Mouse (Mus musculus): ENCODE measurements around the gene Fbxo44.
"Not testable (repeated sequence)": the region's sequence is repeated elsewhere in the genome, so short reads cannot be mapped to it uniquely, and the experiment has no call there.

The Fbxo44 gene

DNA sequence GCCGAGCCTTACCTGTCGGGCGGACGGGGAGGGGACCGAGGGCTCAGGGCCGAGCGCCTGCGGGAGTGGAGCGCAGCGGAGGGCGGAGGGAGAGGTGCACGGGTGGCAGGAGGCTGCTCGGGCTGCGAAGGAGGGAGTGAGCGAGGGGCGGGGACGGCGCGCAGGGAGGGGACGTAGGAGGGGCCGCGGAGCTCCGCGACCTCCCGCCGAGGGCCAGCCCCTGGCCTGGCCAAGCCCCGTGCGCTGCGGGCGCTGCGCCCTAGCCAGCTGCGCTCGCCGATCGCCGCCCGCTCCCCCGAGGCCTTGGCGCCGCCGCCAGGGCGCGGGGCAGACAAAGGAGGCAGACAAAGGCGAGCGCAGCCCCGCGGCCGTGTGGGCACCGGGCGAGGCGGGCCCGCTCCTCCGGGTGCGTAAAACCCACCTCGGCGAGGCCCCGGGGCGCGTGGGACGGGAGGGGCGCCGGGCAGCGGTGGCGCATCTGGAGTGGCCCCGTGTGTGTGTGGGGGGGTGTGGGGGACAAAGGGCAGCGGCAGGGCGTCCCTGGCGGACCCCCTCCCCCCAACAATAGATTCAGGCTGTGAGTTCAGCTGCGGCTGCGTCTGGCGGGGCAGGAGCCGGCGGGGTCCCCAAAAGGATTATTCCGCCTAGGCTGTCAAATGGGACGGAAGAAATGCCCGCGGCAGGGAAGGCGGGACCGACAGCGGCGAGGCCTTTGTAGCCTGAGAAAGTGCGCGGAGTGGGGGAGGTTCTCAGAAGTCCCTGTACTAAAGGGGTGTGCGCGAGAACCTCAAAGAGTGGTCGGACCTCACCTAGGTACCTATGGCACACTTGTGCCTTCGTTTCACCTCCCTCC is 29.5 kb downstream of the Fbxo44 start, which contains the start of gene Draxin:
TSS of gene Draxin (minus strand) at position 138 of the 853 bp plus-strand sequence.
- peak; percentile 87 for DNase-seq (ENCODE audit: low spot score)

DNA sequence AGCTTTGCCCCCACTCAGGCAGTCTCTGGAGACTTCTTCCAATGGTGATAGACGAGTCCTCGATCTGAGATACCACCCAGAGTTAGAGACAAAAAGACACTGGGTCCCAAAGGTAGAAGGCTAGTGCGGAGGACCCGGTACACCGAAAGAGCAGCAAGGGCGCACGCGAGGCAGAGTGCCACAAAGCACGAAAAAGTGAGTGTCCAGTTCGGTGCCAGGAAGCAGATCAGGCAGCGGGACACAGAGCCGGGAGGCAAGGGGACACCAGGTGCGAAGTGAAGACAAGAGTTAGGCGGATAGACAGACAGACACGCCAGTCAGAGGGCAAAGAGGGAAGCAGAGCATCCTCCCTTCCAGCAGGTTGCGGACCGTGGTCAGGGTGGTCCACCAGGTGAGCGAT is 30.1 kb downstream of the Fbxo44 start, which contains the start of gene Mad2l2:
TSS of gene Mad2l2 (plus strand) at position 252 of the 400 bp plus-strand sequence.
- peak; percentile 38 for DNase-seq (ENCODE audit: low spot score)

DNA sequence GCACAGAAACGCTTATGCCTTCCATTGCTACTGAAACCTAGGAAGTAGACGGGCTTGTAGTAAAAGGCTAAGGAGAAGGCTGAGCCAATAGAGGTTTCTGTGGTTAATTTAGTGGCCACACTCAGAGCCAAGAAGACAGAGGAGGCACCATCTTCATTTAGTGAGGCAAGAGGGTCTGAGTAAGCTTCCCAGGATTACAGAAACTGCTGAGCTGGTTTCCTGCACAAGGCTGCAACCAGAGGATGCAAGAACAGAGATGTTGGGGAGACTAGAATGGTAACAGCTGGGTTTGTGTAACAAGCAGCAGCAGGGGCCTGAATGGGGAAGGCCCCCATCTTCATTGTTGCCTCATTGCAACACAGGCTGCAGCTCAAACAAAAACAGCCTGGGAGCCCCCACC is 31.6 kb downstream of the Fbxo44 start:
- no peak for DNase-seq (ENCODE audit: low spot score)

DNA sequence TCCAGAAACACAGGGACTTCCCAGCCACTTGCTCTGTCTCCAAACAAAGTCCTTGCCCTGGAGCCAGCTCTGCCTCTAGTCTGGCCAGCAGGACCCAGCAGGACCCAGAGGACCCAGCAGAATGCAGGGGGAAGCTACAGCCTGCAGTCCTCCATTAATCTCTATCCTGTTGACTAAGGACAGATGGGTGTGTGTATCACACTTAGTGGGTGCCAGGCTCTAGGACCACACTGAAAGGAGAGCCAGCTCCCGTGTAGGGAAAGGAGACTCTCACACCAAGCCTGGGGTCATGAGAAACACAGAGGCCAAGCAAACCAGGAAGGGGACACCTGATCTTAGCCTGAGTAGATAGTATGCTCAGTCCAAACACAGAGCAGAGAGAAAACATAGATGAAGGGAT is 32.0 kb downstream of the Fbxo44 start:
- DNase-seq (ENCODE audit: low spot score) = no peak

DNA sequence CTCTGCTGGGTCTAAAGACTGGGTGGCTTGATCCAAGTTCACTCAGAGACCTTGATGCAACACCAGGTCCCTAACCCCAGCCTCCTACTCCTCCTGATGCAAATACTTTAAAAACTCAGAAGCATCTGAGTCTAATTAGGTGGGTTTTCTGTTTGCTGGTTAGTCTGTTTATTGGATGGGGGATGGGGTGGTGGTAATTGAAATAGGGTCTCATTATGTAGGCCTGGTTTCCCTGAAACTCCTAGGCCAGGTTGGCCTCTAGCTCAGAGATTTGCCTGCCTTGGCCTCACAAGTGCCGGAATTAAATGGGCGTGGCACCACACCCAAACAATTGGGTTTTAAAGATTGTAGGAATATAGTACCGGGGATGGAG is 37.6 kb downstream of the Fbxo44 start:
- DNase-seq (ENCODE audit: low spot score) = no peak

DNA sequence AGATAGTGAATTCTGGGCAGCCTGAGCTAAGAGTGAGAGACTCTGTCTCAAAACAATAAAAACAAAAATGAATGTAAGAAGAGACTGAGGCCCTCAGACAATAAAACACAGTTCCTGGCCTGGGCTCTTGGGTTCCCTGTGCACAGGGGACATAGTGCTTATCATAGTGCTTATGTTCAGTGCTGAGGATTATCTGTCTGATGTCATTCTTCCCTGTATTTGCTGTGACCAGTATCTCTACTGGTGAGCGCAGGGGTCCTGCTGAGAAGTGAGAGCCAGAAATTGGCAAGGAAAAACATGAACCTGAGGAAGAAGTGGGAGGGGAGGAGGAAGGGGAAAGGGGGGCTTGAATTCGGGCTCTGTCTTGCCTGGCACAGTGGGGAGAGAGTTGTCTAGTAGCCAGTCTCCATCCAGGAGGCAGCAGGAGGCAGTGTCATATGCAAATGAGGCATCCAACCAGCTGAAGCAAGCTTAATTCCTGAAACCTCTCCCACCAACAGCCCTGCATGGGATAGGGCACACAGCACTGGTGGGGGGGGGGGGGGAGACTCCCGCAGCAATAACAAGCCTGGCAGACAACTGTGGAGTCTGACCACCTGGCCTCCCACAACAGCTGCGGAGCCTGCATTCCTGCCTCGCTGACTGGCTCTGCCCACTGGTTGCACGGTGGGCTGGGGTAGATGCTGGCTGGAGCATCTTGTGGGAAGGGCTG is 38.1 kb downstream of the Fbxo44 start:
- peak; percentile 39 for DNase-seq (ENCODE audit: low spot score)

DNA sequence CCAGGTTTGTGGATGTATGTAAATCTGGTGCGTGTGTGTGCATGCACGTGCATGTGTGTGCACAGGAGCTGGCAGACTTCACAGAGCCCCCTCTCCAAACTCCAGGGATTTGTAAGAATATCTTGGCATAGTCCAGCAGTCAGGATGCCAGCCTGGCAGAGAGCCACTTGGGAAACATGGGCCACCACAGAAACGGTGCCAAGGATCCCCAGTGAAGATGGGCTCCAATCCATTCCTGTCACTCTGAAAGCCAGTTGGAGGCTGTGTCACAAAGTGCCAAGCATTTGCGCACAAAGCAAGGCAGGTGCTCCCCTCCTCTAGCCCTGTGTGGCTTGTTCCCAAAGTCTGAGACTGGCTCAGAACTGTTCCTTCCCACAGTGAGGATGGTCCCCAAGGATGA is 38.9 kb downstream of the Fbxo44 start:
- DNase-seq (ENCODE audit: low spot score) = no peak

DNA sequence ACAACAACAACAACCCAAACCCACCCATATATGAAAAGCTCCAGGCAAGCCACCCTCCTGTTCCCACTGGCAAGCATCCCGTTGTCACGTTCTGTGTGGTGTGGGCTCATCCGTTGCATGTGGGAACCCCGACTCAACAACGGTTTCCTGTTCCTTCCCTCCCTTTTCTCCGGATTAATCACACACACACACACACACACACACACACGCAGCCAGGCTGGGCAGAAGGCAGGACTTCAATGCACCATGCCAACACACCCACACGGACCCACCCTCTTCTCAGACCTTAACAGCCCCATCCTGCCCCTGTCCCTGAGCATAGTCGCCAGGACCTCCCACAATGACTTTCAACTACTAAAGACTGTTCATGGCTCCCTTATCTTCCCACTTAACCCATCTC is 39.7 kb downstream of the Fbxo44 start:
- no peak for DNase-seq (ENCODE audit: low spot score)

DNA sequence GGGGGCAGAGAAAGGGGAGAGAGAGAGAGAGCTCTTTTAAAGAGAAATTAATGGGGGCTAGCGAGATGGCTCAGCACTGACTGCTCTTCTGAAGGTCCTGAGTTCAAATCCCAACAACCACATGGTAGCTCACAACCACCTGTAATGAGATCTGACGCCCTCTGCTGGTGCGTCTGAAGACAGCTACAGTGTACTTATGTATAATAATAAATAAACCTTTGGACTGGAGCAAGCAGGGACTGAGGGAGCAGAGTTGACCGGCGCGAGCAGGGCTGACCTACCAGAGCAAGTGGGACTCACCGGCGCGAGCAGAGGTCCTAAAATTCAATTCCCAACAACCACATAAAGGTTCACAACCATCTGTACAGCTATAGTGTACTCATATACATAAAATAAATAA is 40.7 kb downstream of the Fbxo44 start:
- not testable (repeated sequence) for DNase-seq (ENCODE audit: low spot score)

DNA sequence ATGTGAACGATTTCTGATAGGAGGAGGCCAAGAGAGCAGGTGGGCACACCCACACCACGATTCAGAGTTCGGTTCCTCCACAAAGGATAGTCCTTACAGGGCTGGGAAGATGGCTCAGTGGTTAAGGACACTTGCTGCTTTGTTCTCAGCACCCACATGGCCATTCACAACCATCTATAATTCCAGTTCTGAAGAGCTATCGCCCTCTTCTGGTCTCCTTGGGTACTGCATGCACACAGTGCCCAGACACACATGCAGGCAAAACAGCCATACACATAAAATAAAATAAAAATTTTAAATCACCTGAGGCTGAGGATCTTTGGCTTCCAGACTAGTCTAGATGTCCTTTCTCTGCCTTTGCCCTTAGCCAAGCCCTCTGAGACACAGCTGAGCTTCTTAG is 42.9 kb downstream of the Fbxo44 start:
- DNase-seq (ENCODE audit: low spot score) = no peak

DNA sequence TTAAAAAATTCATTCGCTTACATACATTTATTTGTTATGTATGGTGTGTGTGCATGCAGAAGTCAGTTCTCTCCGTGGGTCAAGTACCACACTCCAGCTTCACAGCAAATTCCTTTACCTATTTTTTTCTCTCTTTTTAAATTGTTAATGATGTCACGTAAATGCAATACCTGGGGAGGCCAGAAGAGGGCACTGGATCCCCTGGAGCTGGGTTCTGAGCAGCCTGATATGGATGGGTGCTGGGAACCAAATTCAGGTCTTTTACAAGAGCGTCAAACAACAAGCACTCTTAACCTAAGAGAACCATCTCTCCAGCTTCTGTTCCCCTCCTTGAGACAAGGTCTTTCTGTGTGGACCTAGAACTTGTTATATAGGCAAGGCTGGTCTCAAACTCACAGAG is 43.6 kb downstream of the Fbxo44 start:
- DNase-seq (ENCODE audit: low spot score) = no peak

DNA sequence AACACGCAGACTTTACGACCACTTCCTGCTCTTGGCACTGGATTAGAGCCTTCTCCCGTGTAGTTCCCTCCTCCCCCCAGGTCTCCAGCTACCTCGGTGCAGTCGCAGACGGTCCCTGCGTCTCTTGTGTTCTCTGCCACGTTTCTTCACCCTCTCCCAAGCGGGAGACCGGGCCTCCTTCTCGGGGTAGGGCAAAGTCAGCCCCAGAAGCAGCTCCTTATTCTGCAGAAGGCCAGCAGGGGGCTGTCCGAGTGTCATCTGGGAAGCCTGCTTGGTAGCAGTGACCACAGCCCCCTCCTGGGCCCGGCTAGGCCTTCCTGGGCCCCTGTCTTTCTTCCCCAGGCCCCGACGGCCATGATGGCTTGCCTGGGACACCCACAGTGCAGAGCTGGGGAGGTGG is 44.8 kb downstream of the Fbxo44 start:
- DNase-seq (ENCODE audit: low spot score) = peak; percentile 71

DNA sequence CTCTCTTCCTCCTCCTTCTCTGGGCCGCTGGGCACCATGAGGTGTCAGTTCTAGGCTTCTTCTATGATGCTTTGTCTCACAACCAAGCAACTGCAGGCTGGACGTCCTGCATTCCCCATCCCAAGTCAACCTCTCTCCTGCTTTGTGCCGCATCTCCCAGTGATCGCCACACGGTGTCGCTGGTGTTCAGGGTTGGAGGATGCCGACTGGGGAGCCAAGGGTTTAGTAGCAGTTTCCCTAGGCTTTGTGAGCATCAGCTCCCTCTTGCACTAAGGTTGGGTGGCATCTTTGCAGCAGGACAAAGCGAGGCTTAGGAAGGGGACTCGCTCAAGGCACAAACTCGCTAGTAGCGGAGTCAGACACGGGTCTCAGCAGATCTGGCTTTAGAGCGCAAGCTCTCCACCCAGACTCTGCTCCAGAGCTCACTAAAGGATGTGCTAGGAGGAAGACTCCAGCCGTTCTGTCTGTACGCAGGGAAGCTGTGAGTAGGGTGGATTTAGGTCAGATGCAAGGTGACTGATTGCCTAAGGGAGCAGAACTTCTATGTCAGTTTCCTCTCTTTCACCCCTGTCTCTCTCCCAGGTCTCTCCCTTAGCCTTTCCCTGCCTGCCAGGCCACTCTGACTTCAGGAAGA is 45.4 kb downstream of the Fbxo44 start:
- peak; percentile 95 for DNase-seq (ENCODE audit: low spot score)

DNA sequence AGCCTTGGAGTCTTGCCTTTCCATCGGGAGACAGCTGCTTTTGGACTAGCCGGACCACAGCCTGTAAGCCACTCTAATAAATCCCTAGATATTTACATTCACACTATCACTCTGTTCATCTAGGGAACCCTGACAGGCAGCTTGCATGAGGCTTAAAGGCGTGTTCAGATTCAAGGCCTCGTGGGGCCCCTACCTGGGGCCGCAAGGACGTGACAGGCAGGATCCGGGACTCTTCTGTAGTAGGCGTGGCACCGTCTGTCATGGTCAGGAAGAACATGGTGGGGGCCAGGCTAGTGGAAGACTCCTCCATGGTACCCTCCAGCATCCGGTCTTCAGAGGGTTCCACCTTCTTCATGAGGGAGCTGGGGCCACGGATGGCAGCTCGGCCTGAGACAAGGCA is 47.8 kb downstream of the Fbxo44 start:
- no peak for DNase-seq (ENCODE audit: low spot score)

DNA sequence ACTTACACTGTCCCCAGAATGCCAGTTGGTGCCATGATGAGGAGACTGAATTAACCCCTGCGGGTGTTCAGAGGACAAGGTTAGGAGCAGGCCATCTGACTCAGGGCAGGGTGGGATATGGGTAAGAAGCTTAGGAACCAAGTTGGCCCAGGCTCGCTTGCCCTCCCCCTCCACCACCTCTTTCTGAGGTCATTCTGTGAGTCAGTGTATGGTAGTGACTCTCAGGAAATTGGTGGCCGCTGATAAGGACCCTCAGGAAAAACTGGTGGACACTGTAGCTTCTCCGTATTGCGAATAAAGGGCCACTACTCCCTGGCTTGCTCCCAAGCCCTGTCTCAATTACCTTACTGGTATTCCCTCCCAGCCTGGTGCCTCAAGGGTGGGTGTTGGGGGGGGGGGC is 51.1 kb downstream of the Fbxo44 start:
- DNase-seq (ENCODE audit: low spot score) = no peak

DNA sequence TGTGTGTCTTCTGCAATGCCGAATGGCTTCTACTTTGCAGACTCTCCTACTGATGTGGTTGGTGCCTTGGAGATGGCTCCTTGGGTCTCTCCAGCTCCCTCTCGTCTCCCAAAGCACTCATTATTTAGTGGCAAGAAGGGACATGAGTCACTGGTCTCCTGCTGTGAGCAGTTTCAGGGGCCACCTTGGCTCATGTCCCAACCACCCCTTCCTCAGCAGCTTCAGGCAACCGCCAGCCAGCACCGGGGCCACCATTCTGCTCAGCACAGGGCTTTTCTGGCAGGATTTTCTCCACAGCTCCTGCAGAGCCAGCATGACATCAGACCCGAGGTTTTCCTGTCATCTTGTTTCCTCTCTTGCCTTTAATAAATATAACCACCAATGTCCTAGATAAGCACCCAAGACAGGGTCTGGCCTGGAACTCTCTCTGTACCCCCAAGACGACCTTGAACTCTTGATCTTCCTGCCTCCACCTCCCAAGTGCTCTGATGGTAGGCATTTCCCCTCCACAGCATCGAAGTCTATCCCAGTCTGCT is 51.6 kb downstream of the Fbxo44 start:
- DNase-seq (ENCODE audit: low spot score) = no peak

DNA sequence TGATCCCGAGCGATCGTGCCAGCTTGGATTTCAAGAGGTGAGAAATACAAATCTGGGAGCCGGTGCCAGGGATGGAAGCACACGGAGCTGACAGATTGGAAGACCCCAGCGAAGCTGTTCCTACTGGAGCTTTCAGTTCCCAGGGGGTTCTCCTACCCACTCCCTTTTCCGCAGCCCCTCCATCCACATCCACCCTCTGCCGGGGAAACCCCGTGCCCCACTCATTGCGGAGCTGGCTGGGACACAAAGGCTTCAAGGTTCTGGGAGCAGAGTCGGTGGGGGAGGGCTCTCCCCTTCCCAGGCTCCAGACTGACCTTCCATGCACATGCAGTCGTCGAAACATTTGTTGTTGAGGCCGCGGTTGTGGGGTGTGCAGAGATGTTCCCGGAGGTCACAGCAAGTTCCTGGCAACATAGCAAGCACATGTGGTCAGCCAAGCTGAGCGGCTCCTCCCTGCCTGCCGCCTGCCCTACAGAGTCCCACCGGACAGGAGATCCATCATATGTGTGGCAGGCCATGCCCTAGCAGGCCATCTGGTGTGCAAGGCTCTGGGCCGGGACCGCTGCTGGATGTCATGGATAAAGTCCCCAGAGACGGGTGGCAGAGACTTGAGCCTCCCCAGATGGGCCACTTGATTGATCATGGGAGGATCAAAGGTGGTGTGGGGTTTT is 52.5 kb downstream of the Fbxo44 start:
- peak; percentile 76 for DNase-seq (ENCODE audit: low spot score)

DNA sequence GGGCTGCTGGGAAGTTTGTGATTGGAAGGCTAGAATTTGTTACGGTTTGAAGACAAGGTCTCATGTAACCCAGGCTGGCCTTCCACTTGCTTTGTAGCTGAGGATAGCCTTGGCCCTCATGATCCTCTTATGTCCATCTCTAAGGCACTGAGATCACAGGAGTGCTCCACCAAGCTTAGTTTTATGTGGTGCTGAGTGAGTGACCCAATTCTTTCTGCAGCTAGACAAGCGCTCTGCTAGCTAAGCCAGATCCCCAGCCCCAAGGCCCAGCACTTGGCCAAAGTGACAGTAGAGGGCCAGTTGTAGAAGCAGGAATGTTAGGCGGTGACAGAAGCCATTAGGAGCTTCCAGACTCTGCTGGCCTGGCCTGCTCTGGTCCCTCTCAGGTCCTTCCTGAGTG is 56.1 kb downstream of the Fbxo44 start:
- DNase-seq (ENCODE audit: low spot score) = no peak

Measured in embryo, embryonic 10 days (tissue).